Mouse (Mus musculus) layer of hippocampus, adult 8-10 months (tissue): Measurements from ENCODE around the gene Map3k1. TPM values are rescaled to one million over a fixed set of nuclear protein-coding genes. Genes with fewer than 3 reads are reported as not detected.
"Not testable (repeated sequence)": the region's sequence is repeated elsewhere in the genome, so short reads cannot be mapped to it uniquely, and the experiment has no call there.

Experiments used
- DNase-seq, 2 experiments: peaks; one replicate each; pipeline ENCODE4 v3.0.0; 2022; ENCODE audit warnings: low spot score in 2 of 2
- total RNA-seq, 4 experiments: library from RNA; stranded (reverse); gene quantifications; 2 replicates each; pipeline ENCODE4 v1.2.4; 2022

The Map3k1 gene
- total RNA-seq, 4 experiments from 2014 or later = 14.4 to 18.6 (median 14.6) TPM

DNA sequence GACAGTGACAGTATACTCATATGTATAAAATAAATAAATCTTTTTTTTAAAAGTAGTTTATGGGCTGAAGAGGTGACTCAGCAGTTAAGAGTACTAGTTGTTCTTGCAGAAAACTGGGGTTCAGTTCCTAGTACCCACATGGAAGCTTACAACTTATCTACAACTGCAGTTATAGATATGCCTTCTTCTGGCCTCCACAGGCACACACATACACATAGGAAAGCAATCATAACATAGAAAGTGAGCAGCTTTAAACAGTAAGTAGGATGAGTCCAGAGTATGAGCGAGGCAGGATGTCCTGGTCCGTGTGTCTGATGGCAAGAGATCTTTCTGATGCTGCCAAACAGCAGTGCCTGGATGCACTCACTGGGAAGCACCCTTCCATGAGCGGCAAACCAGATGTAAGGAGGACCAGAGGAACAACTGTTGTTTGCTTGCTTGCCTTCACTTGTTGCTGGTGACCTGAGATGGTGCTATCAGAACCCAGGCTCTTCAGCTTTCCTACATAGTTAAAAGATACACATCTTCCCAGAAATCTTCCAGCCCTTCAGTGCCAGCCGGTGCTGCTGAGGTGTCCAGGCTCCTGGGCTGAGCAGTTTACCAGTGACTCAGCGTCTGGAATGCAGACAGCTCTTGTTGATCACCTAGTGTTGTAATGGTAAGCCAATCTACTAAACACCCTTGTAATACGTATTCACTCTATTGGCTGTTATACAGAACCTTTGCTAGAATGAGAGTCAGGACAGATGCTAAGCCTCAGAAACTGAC is 64.4 kb downstream of the Map3k1 start:
- DNase-seq = no peak

- DNase-seq = no peak
Observed at GRCm38 (mm10) chr13:111741991-111742615, 66.7 kb downstream of the Map3k1 start.

DNA sequence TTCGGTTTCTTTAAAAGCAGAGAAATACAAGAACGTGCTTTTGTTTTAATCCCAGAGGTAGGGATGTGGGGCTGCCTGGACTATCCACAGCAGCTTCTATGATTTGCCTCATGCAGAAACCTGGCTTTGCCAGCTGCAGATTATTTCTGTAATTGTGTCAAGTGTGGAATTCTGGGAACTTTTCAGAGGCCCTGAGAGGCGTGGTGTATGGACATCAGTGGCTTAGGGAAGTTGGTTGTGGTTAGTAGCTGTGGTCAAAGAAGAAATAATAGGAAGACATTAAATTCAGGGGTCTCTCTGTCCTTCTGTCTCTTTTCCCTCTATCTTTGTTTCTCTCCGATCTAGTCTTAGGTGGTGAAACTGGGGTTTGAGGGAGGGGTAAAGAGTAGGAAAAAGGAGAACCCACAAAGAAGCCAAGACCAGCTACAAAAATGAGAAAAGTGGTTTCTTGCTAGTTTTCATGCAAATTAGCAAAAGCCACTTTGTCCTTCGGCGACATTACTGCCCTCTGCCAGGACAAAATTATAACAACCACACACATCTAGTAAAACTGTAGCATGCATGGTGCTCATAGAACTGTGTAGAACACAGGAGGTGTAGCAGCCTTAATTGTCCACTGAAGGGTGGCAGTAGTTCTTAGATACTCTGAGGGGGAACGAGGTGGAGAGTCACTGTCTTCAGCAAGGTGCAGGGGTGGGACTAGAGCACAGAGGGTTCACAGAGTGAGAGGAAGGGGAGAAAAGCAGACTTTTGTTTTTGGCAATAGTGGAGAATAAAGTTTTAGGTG is 67.4 kb downstream of the Map3k1 start:
- DNase-seq = no peak

DNA sequence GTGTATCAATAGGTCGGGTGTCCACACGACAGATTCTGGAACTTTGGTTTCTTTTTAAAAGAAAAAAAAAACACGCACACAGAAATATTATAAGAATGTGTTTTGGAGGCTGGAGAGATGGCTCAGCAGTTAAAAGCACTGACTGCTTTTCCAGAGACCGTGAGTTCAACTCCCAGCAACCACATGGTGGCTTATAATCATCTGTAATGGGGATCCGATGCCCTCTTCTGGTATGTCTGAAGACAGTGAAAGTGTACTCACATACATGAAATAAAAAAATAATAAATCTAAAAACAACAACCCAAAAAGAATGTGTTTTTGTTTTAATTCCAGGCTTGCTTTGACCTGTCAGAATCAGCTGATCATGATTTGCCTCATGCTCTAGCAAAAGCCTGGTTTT is 81.9 kb downstream of the Map3k1 start:
- DNase-seq = no peak

DNA sequence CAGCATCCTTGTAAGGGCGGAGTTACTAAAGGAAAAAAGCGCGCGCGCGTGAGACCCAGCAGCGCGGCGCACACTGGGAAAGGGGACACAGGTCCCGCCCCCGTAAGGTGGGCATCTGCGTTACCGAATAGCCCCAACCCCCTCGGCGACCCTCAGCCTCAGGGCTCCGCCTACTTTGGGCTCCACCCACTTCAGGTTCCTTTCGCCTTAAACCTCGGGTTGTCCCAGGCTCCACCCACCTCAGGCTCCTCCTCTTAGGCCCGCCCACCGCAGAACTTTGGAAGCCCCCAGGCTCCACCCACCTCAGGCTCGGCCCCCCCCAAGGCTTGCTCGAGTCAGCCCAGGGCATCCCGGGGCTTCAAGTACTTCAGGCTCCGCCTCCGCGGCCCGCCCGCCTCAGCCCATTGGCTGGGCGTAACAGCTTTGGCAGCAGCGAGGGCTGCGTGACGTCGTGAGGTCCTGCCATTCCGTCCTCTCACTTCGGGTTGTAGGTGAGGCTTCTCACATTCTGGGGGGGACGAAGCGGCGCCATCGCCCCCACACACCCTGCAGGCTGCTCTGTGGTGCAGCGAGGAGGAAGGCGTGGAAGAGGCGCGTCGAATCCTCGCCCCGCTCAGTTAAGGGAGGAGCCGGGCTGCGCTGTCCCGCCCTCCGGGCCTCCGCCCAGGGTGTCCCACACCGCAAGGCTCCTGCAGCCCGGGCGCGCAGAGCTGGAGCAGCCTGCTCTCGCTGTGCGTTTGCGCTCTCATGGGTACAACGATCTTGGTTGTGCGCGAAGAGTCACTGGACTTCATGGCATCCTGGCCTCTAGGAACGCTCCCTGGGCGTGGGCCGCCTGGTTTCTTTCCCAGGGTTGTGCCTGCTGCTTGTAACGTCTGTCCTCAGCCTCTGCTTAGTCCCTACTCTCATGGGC is 83.4 kb downstream of the Map3k1 start:
- DNase-seq = peak; percentile 91 to 93

DNA sequence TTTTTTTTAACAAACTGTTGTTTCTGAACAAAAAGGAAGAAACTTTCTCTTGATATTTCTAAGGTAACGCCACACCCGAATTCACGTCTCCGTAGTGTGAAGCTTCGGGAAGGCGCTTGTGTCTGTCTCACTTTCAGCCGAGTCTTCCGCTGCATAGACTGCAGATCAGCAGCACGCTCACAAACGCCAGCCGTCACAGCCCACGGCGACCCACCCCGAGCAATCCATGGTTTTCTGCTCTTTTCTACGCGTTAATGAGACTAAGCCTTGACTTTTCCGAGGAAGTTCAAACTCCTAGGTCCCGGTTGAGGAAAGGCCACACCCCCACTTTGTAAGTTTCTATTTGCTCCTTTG is 84.0 kb downstream of the Map3k1 start:
- DNase-seq = no peak

GRCm38 (mm10) chr13:111719726-111720125 is 89.1 kb downstream of the Map3k1 start:
- no peak for DNase-seq

GRCm38 (mm10) chr13:111710531-111710930 is 98.3 kb downstream of the Map3k1 start:
- no peak for DNase-seq

- DNase-seq = not testable (repeated sequence)
Observed at GRCm38 (mm10) chr13:111703952-111704351, 104.8 kb downstream of the Map3k1 start.

DNA sequence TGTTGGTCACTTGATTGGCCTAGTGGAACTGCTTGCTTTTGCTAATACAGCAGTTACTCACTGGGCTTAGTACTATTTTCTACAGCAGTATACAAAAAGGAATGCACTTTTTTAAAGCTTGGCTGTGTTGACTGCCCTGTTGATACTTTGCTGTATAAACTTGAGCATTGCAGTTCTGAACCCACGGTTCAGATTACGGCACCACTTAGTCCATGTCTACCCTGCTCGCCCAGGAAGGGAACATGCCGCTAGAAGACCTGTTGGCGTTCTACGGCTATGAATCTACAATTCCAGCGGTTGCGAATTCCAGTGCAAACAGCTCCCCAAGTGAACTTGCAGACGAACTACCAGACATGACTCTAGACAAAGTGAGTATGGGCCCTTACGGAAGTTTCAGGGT is 105.4 kb downstream of the Map3k1 start:
- DNase-seq = no peak

Other genes with a start within 250 kb of the Map3k1 start
- gene Gm10198, start 216.2 kb downstream of the Map3k1 start, total RNA-seq = not detected
- 10 to 100 TPM; 25.3 to 27.7 (median 26.5) TPM for gene Mier3, start 128.0 kb downstream of the Map3k1 start, total RNA-seq